Mouse (Mus musculus) heart, postnatal 0 days (tissue): Measurements from ENCODE around the gene Gtf2i.

ENCODE experiments used
- CTCF ChIP-seq: IDR thresholded peaks from 2 replicates; pipeline ENCODE4 v1.5.1; 2016; ENCODE audit warnings: antibody characterized with exemption, control low read depth, low read depth
- EP300 ChIP-seq: IDR thresholded peaks from 2 replicates; pipeline ENCODE4 v1.6.1; 2016; ENCODE audit warnings: antibody characterized with exemption, low read depth

- TF ChIP-seq CTCF (no peak), EP300 (no peak)
Observed at GRCm38 (mm10) chr5:134270566-134270965, 44.0 kb downstream of the Gtf2i start.
